Comparison of ENCODE assay signal across 8 mouse cellular contexts in the genomic region with DNA sequence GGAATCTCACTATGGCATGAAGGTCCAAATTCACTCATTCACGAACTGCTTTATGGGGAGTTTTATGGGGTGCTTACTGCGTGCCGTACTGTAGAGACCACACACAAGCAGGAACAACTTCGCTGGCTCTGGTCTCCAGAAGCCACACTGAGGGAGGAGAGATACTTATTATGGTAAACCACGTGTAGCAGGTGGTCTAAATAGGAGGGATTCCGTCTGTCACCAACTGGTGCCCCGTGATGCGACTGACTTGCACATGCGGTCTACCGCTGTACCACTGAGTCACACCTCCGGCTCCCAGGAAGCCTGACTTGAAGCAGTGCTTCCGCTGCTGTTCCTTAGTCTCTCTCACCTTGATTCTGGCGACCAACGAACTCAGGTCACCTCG. TPM values are rescaled to one million over a fixed set of nuclear protein-coding genes. Genes with fewer than 3 reads are reported as not detected.
DNase-seq lines count a peak whose midpoint lies in the region; ATAC-seq and TF ChIP-seq lines count a peak whose summit lies in the region.

No protein-coding gene starts in this region.

- peak overlapping the region; percentile 68 for H3K4me2 ChIP-seq in hindbrain, embryonic 12.5 days (replicated peaks)
- H3K4me2 ChIP-seq in liver, embryonic 16.5 days (ENCODE audit: low read depth, low read length), result peak overlapping the region; percentile 78

- no peak for TF ChIP-seq CTCF in olfactory bulb, adult 2 months (IDR thresholded peaks at IDR 0.05; ENCODE audit: insufficient read depth, low read depth, low read length)

- H3K4me1 ChIP-seq in hindbrain, embryonic 12.5 days, result peaks cover 26% of the 10 kb centered on the region
- H3K4me1 ChIP-seq in liver, embryonic 16.5 days (ENCODE audit: control insufficient read depth, low read depth, low read length), result peaks cover 7% of the 10 kb centered on the region
- H3K4me1 ChIP-seq in olfactory bulb, adult 2 months (ENCODE audit: control insufficient read depth, insufficient read depth, low read length), result peaks cover 10% of the 10 kb centered on the region

- WGBS in hindbrain, embryonic 12.5 days, result 2% methylated on average over 15 of the region's 15 CpGs
- under 1% methylated on average over 15 of the region's 15 CpGs for WGBS in liver, embryonic 16.5 days (ENCODE audit: insufficient replicate concordance)
- WGBS in olfactory bulb, adult 2 months, result 6% methylated on average over 15 of the region's 15 CpGs

- H3K27me3 ChIP-seq in hindbrain, embryonic 12.5 days, result no peaks in the 10 kb centered on the region
- peaks cover 5% of the 10 kb centered on the region for H3K27me3 ChIP-seq in liver, embryonic 16.5 days (ENCODE audit: control insufficient read depth, insufficient read depth, low read depth, low read length)

- H3K9ac ChIP-seq in hindbrain, embryonic 12.5 days, result peak overlapping the region; percentile 86
- peak overlapping the region; percentile 38; the same call in 1 of the 2 replicates for H3K9ac ChIP-seq in liver, embryonic 16.5 days (ENCODE audit: low read depth, low read length)

- H3K27ac ChIP-seq in hindbrain, embryonic 12.5 days, result peak overlapping the region; percentile 98
- H3K27ac ChIP-seq in liver, embryonic 16.5 days (ENCODE audit: low read length), result peak overlapping the region; percentile 24; the same call in 1 of the 2 replicates
- no peak overlapping the region for H3K27ac ChIP-seq in olfactory bulb, adult 2 months (ENCODE audit: insufficient read depth, low read depth, low read length)

- peak overlapping the region; percentile 82 for H3K4me3 ChIP-seq in hindbrain, embryonic 12.5 days
- H3K4me3 ChIP-seq in liver, embryonic 16.5 days (ENCODE audit: low read depth, low read length), result peak overlapping the region; percentile 70
- peak overlapping the region; percentile 89 for H3K4me3 ChIP-seq in olfactory bulb, adult 2 months (ENCODE audit: insufficient read depth, low read depth, low read length)

- peaks cover 7% of the 10 kb centered on the region; the same call in 1 of the 2 replicates for H3K36me3 ChIP-seq in hindbrain, embryonic 12.5 days
- H3K36me3 ChIP-seq in liver, embryonic 16.5 days (ENCODE audit: control insufficient read depth, insufficient read depth), result no peaks in the 10 kb centered on the region

- no peak for TF ChIP-seq POLR2A in olfactory bulb, adult 2 months (IDR thresholded peaks at IDR 0.05; ENCODE audit: insufficient read depth, low read depth, low read length)

- peak; percentile 2; the same call in 1 of the 2 replicates for ATAC-seq in cerebellum, adult (ENCODE audit: insufficient number of reproducible peaks, low FRiP score, low TSS enrichment)
- ATAC-seq in hindbrain, embryonic 12.5 days (ENCODE audit: low FRiP score), result peak; percentile 27
- no peak for ATAC-seq in liver, embryonic 16.5 days (ENCODE audit: low read depth)

- no peak for DNase-seq in cerebellum, adult 9-11 months
- peak; percentile 17 for DNase-seq in right cerebral cortex, adult 18-20 months
- DNase-seq in right cerebral cortex, postnatal 25 days, result no peak
- DNase-seq in adrenal gland, adult 18-20 months (ENCODE audit: low spot score in 2 of 2), result no peak

- H3K9me3 ChIP-seq in hindbrain, embryonic 12.5 days (replicated peaks), result no peaks in the 10 kb centered on the region
- no peaks in the 10 kb centered on the region for H3K9me3 ChIP-seq in liver, embryonic 16.5 days (replicated peaks; ENCODE audit: control insufficient read depth, low read length)

RNA-seq across cellular contexts. Expression of a gene that starts 1.0 kb away (rescaled TPM):
- polyA plus RNA-seq in hindbrain, embryonic 12.5 days (2016; fragmentation: Nextera tagmentation; extraction: Ambion mirVana), result 22.3 and 23.9 TPM in 2 replicates
- 1.5 and 1.7 TPM in 2 replicates for polyA plus RNA-seq in liver, embryonic 16.5 days (2015; fragmentation: Nextera tagmentation; extraction: Ambion mirVana)
- polyA plus RNA-seq in olfactory bulb, adult 2 months (2012; ENCODE audit: insufficient read depth, insufficient read length, low replicate concordance, missing spikeins), result not detected in 2 replicates
- 10 to 100 TPM; 27.1 to 30.5 TPM for total RNA-seq in adrenal gland, adult 18-20 months (2021)
